Comparison of ENCODE assay signal across 8 mouse cellular contexts in genomic region chr13:11338297-11338616, GRCm38 (mm10).
DNase-seq lines count a peak whose midpoint lies in the region; ATAC-seq and TF ChIP-seq lines count a peak whose summit lies in the region.

No protein-coding gene starts in this region.

- 0 out of 2 replicates have a peak overlapping the region, but pooled peaks have one; percentile 4 for H3K4me2 ChIP-seq in hindbrain, embryonic 15.5 days
- H3K4me2 ChIP-seq in forebrain, embryonic 14.5 days (ENCODE audit: low read length), result no peak overlapping the region
- no peak overlapping the region for H3K4me2 ChIP-seq in liver, embryonic 11.5 days

- no peaks in the 10 kb centered on the region for H3K36me3 ChIP-seq in hindbrain, embryonic 15.5 days
- no peaks in the 10 kb centered on the region for H3K36me3 ChIP-seq in hindbrain, embryonic 10.5 days
- no peaks in the 10 kb centered on the region for H3K36me3 ChIP-seq in forebrain, embryonic 14.5 days (ENCODE audit: control insufficient read depth, insufficient read depth, low read length)
- no peaks in the 10 kb centered on the region for H3K36me3 ChIP-seq in liver, embryonic 11.5 days (ENCODE audit: control insufficient read depth, insufficient read depth, low read length)

- peaks cover 15% of the 10 kb centered on the region for H3K4me1 ChIP-seq in hindbrain, embryonic 15.5 days (replicated peaks)
- no peaks in the 10 kb centered on the region for H3K4me1 ChIP-seq in hindbrain, embryonic 10.5 days (replicated peaks)
- no peaks in the 10 kb centered on the region; the same call in 1 of the 2 replicates for H3K4me1 ChIP-seq in forebrain, embryonic 14.5 days (ENCODE audit: control insufficient read depth, insufficient read depth, low read length)
- no peaks in the 10 kb centered on the region for H3K4me1 ChIP-seq in liver, embryonic 11.5 days (replicated peaks; ENCODE audit: control insufficient read depth, insufficient read depth, low read length)

- peak overlapping the region; percentile 75 for H3K27ac ChIP-seq in hindbrain, embryonic 15.5 days (replicated peaks)
- H3K27ac ChIP-seq in hindbrain, embryonic 10.5 days, result no peak overlapping the region
- H3K27ac ChIP-seq in forebrain, embryonic 14.5 days (ENCODE audit: low read depth, low read length), result peak overlapping the region; percentile 74; the same call in 1 of the 2 replicates
- H3K27ac ChIP-seq in left cerebral cortex, adult 2 months, result no peak overlapping the region
- no peak overlapping the region for H3K27ac ChIP-seq in liver, embryonic 11.5 days (ENCODE audit: low read depth, low read length)

- H3K9ac ChIP-seq in hindbrain, embryonic 15.5 days, result no peak overlapping the region
- H3K9ac ChIP-seq in forebrain, embryonic 14.5 days (ENCODE audit: low read length), result no peak overlapping the region
- no peak overlapping the region for H3K9ac ChIP-seq in liver, embryonic 11.5 days (ENCODE audit: low read depth, low read length)

- no peaks in the 10 kb centered on the region for H3K9me3 ChIP-seq in hindbrain, embryonic 15.5 days
- H3K9me3 ChIP-seq in hindbrain, embryonic 10.5 days, result no peaks in the 10 kb centered on the region
- no peaks in the 10 kb centered on the region for H3K9me3 ChIP-seq in forebrain, embryonic 14.5 days (replicated peaks; ENCODE audit: control insufficient read depth, low read length)
- H3K9me3 ChIP-seq in liver, embryonic 11.5 days (ENCODE audit: control insufficient read depth, low read length), result no peaks in the 10 kb centered on the region

- H3K27me3 ChIP-seq in hindbrain, embryonic 15.5 days, result no peaks in the 10 kb centered on the region
- no peaks in the 10 kb centered on the region for H3K27me3 ChIP-seq in hindbrain, embryonic 10.5 days (ENCODE audit: insufficient read depth, poor library complexity, severe bottlenecking)
- H3K27me3 ChIP-seq in forebrain, embryonic 14.5 days (replicated peaks; ENCODE audit: control insufficient read depth, insufficient read depth, low read length), result no peaks in the 10 kb centered on the region
- no peaks in the 10 kb centered on the region for H3K27me3 ChIP-seq in liver, embryonic 11.5 days (replicated peaks; ENCODE audit: control insufficient read depth, insufficient read depth, low read length)

- TF ChIP-seq CTCF in left cerebral cortex, adult 2 months (IDR thresholded peaks at IDR 0.05), result no peak

- intact Hi-C loops in left cerebral cortex, adult 2 months (cut with DNase I), result no loop called here

- no peak for DNase-seq in hindbrain, embryonic 10.5 days (ENCODE audit: low spot score)
- peak; percentile 84 for DNase-seq in forebrain, embryonic 14.5 days (ENCODE audit: low spot score)
- peak; percentile 22 for DNase-seq in left cerebral cortex, adult 2 months (ENCODE audit: extremely low spot score in 1 of 2, low spot score in 2 of 2)
- peak; percentile 46 to 59 for DNase-seq in right cerebral cortex, postnatal 10 days (ENCODE audit: low spot score in 2 of 2)
- DNase-seq in kidney, postnatal 25 days, result no peak
- no peak for DNase-seq in urinary bladder, postnatal 14 days (ENCODE audit: low spot score)
- DNase-seq in liver, embryonic 11.5 days (ENCODE audit: low spot score), result no peak

- WGBS in hindbrain, embryonic 15.5 days, result 47% methylated on average over 9 of the region's 9 CpGs
- WGBS in hindbrain, embryonic 10.5 days, result 77% methylated on average over 9 of the region's 9 CpGs
- WGBS in forebrain, embryonic 14.5 days, result 37% methylated on average over 9 of the region's 9 CpGs
- 64% methylated on average over 9 of the region's 9 CpGs for WGBS in liver, embryonic 11.5 days

- peak; percentile 80 for ATAC-seq in hindbrain, embryonic 15.5 days (ENCODE audit: low FRiP score, low read depth)
- ATAC-seq in forebrain, embryonic 14.5 days, result peak; percentile 76
- no peak for ATAC-seq in liver, embryonic 11.5 days (replicated peaks; ENCODE audit: low FRiP score)

- H3K4me3 ChIP-seq in hindbrain, embryonic 15.5 days, result no peak overlapping the region
- no peak overlapping the region for H3K4me3 ChIP-seq in hindbrain, embryonic 10.5 days
- H3K4me3 ChIP-seq in forebrain, embryonic 14.5 days (ENCODE audit: low read depth, low read length), result no peak overlapping the region
- no peak overlapping the region for H3K4me3 ChIP-seq in left cerebral cortex, adult 2 months
- no peak overlapping the region for H3K4me3 ChIP-seq in liver, embryonic 11.5 days (ENCODE audit: low read depth, low read length)

Comparison
In these comparisons a context has a peak if more than half of its experiments do, and no peak if none do; other contexts are left out.
1. H3K27ac ChIP-seq: peak in hindbrain, embryonic 15.5 days (single experiment) and forebrain, embryonic 14.5 days (single experiment); none in hindbrain, embryonic 10.5 days (single experiment), left cerebral cortex, adult 2 months (single experiment) and liver, embryonic 11.5 days (single experiment).
2. DNase-seq: peak in forebrain, embryonic 14.5 days (single experiment), left cerebral cortex, adult 2 months (2 of 2) and right cerebral cortex, postnatal 10 days (2 of 2); none in hindbrain, embryonic 10.5 days (single experiment), kidney, postnatal 25 days (0 of 2), urinary bladder, postnatal 14 days (single experiment) and liver, embryonic 11.5 days (single experiment).